Mouse (Mus musculus): ENCODE measurements at regions not wholly inside any gene's neighbourhood (a gene's known extent, or its start where the extent isn't known, plus 50 kb on each side); places are given as distances from the start of the nearest gene placed in this dataset.

- DNase-seq: no peak
Measured at GRCm38 (mm10) chr13:99056432-99057292, 72.3 kb upstream of the 1700024P04Rik start.

- peak; percentile 11 to 15 for DNase-seq
Measured at GRCm38 (mm10) chr13:99055609-99056321, 71.4 kb upstream of the 1700024P04Rik start.

GRCm38 (mm10) chr13:99052076-99052475 is 67.7 kb upstream of the 1700024P04Rik start:
- DNase-seq: no peak

GRCm38 (mm10) chr13:99049699-99050098 is 65.3 kb upstream of the 1700024P04Rik start:
- DNase-seq: no peak

GRCm38 (mm10) chr13:99048651-99049100 is 64.3 kb upstream of the 1700024P04Rik start:
- DNase-seq: no peak

GRCm38 (mm10) chr13:99047219-99047618 is 62.9 kb upstream of the 1700024P04Rik start:
- no peak for DNase-seq

GRCm38 (mm10) chr13:99046737-99047136 is 62.4 kb upstream of the 1700024P04Rik start:
- no peak for DNase-seq

GRCm38 (mm10) chr13:99042086-99042485 is 57.7 kb upstream of the 1700024P04Rik start:
- no peak for DNase-seq

- DNase-seq: no peak
Measured at GRCm38 (mm10) chr13:99041256-99041655, 56.9 kb upstream of the 1700024P04Rik start.

- no peak for DNase-seq
Measured at GRCm38 (mm10) chr13:99040846-99041245, 56.5 kb upstream of the 1700024P04Rik start.

GRCm38 (mm10) chr13:99040171-99040570 is 55.8 kb upstream of the 1700024P04Rik start:
- no peak for DNase-seq

- DNase-seq: no peak
Measured at GRCm38 (mm10) chr13:99039063-99039385, 54.7 kb upstream of the 1700024P04Rik start.

GRCm38 (mm10) chr13:99038198-99039062 is 54.1 kb upstream of the 1700024P04Rik start:
- no peak for DNase-seq

- DNase-seq: no peak
Measured at GRCm38 (mm10) chr13:99037131-99037530, 52.8 kb upstream of the 1700024P04Rik start.
